Mouse (Mus musculus) E14TG2a.4 (cell line): Measurements from ENCODE around the gene 9130230L23Rik.

Experiments used
- H3K27me3 ChIP-seq: 2 replicates; pipeline ENCODE4 v1.6.1; 2014; ENCODE audit warnings: low read length, control low read depth; ENCODE audit not compliant: insufficient read depth
- H3K36me3 ChIP-seq: 2 replicates; pipeline ENCODE4 v1.6.1; 2014; ENCODE audit warnings: low read length, control low read depth; ENCODE audit not compliant: insufficient read depth
- H3K4me1 ChIP-seq: replicated peaks from 2 replicates; pipeline ENCODE4 v1.6.1; 2014; ENCODE audit warnings: low read depth, low read length, control low read depth
- H3K4me3 ChIP-seq: replicated peaks from 2 replicates; pipeline ENCODE4 v1.5.1; 2014; ENCODE audit warnings: mild to moderate bottlenecking, low read length
- H3K9me3 ChIP-seq: 2 replicates; pipeline ENCODE4 v1.6.1; 2014; ENCODE audit warnings: low read length, control low read depth
- CTCF ChIP-seq: conservative IDR thresholded peaks from 2 replicates; pipeline ENCODE4 v1.5.1; 2014; ENCODE audit warnings: low read length
- NANOG ChIP-seq: IDR thresholded peaks from 2 replicates; pipeline ENCODE4 v1.6.1; 2014; ENCODE audit warnings: borderline replicate concordance, low read length, mixed read lengths
- POU5F1 ChIP-seq: IDR thresholded peaks from 2 replicates; pipeline ENCODE4 v1.6.1; 2014; ENCODE audit warnings: low read length, borderline replicate concordance

The 9130230L23Rik gene

GRCm38 (mm10) chr5:65965771-65966279 lies 38.3 kb downstream of the 9130230L23Rik start:
- Histone ChIP-seq H3K4me1 (peaks cover 57% of the 10 kb centered on the region), H3K9me3 (no peaks in the 10 kb centered on the region), H3K27me3 (no peaks in the 10 kb centered on the region), H3K4me3 (no peak overlapping the region), H3K36me3 (peaks cover 9% of the 10 kb centered on the region)
- no peak for TF ChIP-seq POU5F1
- TF ChIP-seq CTCF: no peak
- no peak for TF ChIP-seq NANOG

DNA sequence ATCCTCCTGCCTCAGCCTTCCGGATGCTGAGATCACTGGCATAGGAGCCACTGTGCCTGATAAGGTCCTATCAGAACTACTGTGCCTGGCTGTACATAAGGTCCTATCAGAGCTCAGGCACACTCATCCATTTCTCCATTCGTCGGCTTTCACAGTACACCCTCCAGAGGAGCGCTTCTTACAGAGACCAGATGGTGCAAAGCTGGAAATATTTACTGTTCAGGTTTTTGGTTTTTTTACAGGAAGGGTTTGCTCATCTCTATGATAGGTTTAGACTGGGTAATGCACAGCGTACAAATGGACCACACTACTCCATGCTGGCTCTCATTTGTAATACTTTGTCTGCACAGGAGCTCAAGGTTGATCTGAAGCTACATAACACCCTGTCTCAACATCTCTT lies 40.8 kb downstream of the 9130230L23Rik start:
- TF ChIP-seq NANOG: no peak
- Histone ChIP-seq H3K36me3 (no peaks in the 10 kb centered on the region), H3K4me3 (no peak overlapping the region), H3K4me1 (peaks cover 60% of the 10 kb centered on the region), H3K9me3 (no peaks in the 10 kb centered on the region), H3K27me3 (no peaks in the 10 kb centered on the region)

GRCm38 (mm10) chr5:65960597-65960950 lies 43.5 kb downstream of the 9130230L23Rik start:
- Histone ChIP-seq H3K36me3 (no peaks in the 10 kb centered on the region), H3K27me3 (no peaks in the 10 kb centered on the region), H3K4me1 (peaks cover 41% of the 10 kb centered on the region), H3K9me3 (no peaks in the 10 kb centered on the region), H3K4me3 (peak overlapping the region; percentile 57)
- TF ChIP-seq POU5F1: no peak
- TF ChIP-seq NANOG: no peak
- TF ChIP-seq CTCF: no peak

- peak overlapping the region; percentile 57 for H3K4me3 ChIP-seq
- H3K27me3 ChIP-seq: no peaks in the 10 kb centered on the region
- no peaks in the 10 kb centered on the region for H3K36me3 ChIP-seq
- TF ChIP-seq POU5F1: no peak
- peak; percentile 40; the same call in 1 of the 2 replicates for TF ChIP-seq CTCF
- no peaks in the 10 kb centered on the region for H3K9me3 ChIP-seq
- peaks cover 41% of the 10 kb centered on the region for H3K4me1 ChIP-seq
These were observed 44.0 kb downstream of the 9130230L23Rik start for GRCm38 (mm10) chr5:65959893-65960596.

- no peaks in the 10 kb centered on the region for H3K36me3 ChIP-seq
- no peaks in the 10 kb centered on the region for H3K9me3 ChIP-seq
- H3K4me3 ChIP-seq: no peak overlapping the region
- H3K4me1 ChIP-seq: peaks cover 48% of the 10 kb centered on the region
- H3K27me3 ChIP-seq: no peaks in the 10 kb centered on the region
- TF ChIP-seq NANOG: no peak
- TF ChIP-seq POU5F1: no peak
- TF ChIP-seq CTCF: peak; percentile 96
These were observed 45.5 kb downstream of the 9130230L23Rik start for GRCm38 (mm10) chr5:65958597-65958996.

DNA sequence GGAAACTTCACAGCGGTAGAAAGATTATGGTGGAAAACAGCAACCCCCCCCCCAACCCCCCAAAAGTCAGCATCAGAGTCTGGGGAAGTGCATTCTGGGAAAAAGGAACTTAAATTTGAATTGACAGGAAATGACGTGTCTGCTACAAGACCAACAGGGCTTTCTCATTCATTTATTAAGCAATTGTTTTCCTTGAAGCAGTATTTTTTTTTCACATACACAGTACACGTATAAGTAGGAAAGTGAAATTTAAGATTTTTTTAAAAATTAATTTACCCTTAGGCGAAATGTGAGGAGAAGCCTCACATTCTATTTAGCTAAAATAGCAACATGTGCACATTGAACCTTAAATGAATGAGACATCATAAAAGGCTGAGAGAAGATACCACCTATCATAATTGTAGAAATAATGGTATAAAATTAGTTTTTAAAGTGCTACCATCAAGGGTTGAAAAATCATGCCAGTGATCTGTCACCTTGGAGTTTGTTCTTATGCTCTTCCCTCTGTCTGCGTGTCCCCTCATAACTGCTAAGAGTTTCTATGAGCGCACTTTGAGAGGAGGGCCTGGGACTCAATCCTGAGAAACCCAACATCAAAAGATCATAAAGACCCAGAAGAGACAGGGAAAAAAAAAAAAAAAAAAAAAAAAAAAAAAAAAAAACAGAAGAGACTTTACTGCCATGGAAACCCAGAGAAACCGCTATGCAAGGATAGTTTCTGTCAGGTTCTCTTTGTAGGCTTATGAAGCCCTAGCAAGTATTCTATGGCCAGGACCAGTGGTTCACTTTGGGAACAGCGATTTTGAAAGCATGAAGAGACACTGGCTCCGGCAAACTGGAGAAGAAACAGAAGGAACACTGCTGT lies 47.7 kb downstream of the 9130230L23Rik start:
- peak overlapping the region; percentile 65 for H3K4me3 ChIP-seq
- H3K9me3 ChIP-seq: no peaks in the 10 kb centered on the region
- no peaks in the 10 kb centered on the region for H3K36me3 ChIP-seq
- peaks cover 44% of the 10 kb centered on the region for H3K4me1 ChIP-seq
- no peak for TF ChIP-seq CTCF
- no peaks in the 10 kb centered on the region for H3K27me3 ChIP-seq

DNA sequence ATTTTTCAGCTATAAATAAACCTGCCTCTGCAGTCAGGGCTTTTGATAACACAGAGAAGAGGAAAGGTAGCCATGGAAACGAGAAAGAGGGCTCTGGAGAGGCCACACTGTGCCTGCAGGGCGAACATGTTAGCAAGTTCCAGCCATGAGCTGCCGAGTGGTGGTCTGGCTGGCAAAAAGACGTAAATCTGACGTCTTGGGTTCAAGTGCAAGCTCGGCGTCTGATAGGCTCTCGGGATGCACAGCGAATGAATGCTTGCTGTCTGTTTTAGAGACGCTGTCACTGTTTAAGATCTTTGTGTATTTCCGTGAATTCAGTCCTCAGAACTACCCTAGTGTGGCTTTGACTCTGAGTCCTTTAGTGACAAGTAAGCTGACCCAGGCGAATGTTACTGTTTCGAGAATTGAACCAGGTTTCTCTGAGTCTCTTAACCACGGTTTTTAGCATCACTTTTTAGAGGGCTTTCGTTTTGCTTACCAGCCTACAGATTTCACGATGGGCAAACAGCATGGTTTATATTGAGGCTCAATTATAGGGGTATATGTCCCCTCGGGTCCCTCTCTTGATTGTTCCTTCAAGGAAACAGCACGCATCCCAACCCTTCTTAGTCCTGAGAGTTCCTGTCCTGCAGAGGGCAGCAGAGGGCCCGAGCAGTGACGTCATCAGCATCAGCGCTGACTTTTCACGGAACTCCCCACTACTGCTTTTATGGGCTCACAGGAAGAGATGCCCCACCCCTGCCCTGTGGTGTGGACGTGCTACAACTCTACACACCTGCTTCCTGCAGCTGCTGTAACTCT lies 48.5 kb downstream of the 9130230L23Rik start:
- H3K36me3 ChIP-seq: no peaks in the 10 kb centered on the region
- TF ChIP-seq NANOG: no peak
- TF ChIP-seq POU5F1: 0 out of 2 replicates have a peak, but pooled peaks have one; percentile 20
- TF ChIP-seq CTCF: peak; percentile 83
- H3K9me3 ChIP-seq: no peaks in the 10 kb centered on the region
- no peaks in the 10 kb centered on the region for H3K27me3 ChIP-seq
- H3K4me1 ChIP-seq: peaks cover 45% of the 10 kb centered on the region
- peak overlapping the region; percentile 65 for H3K4me3 ChIP-seq
